Mouse (Mus musculus) bone marrow macrophage, adult 2 months (primary cell): ENCODE results near the gene Acadsb. TPM values are rescaled to one million over a fixed set of nuclear protein-coding genes. Genes with fewer than 3 reads are reported as not detected.
A peak's percentile ranks its signal among the peaks of the same experiment; 100 is the strongest.
"Not testable (repeated sequence)": the region's sequence is repeated elsewhere in the genome, so short reads cannot be mapped to it uniquely, and the experiment has no call there.

Source experiments
- H3K27ac ChIP-seq: 2 replicates; pipeline ENCODE4 v1.5.1; 2012; ENCODE audit warnings: low read depth, low read length; ENCODE audit not compliant: insufficient read depth
- H3K4me1 ChIP-seq: 2 replicates; pipeline ENCODE4 v1.6.1; 2012; ENCODE audit warnings: low read length; ENCODE audit not compliant: control insufficient read depth, insufficient read depth
- H3K4me3 ChIP-seq: 2 replicates; pipeline ENCODE4 v1.5.1; 2012; ENCODE audit warnings: mild to moderate bottlenecking, low read length, moderate library complexity; ENCODE audit not compliant: insufficient read depth
- CTCF ChIP-seq: IDR thresholded peaks from 2 replicates; pipeline ENCODE4 v1.5.1; 2012; ENCODE audit warnings: low read depth, mild to moderate bottlenecking, low read length, moderate library complexity
- POLR2A ChIP-seq: IDR thresholded peaks from 2 replicates; pipeline ENCODE4 v1.6.1; 2012; ENCODE audit warnings: mild to moderate bottlenecking, low read depth, low read length, borderline replicate concordance
- polyA plus RNA-seq: library from polyadenylated mRNA; stranded (reverse); fragments of >200 nt; gene quantifications from 2 replicates; pipeline ENCODE4 v1.2.4, GENCODE M21; 2012; ENCODE audit not compliant: missing spikeins, insufficient read depth, insufficient read length

Acadsb gene
- polyA plus RNA-seq: 54.9 and 61.0 TPM in 2 replicates

DNA sequence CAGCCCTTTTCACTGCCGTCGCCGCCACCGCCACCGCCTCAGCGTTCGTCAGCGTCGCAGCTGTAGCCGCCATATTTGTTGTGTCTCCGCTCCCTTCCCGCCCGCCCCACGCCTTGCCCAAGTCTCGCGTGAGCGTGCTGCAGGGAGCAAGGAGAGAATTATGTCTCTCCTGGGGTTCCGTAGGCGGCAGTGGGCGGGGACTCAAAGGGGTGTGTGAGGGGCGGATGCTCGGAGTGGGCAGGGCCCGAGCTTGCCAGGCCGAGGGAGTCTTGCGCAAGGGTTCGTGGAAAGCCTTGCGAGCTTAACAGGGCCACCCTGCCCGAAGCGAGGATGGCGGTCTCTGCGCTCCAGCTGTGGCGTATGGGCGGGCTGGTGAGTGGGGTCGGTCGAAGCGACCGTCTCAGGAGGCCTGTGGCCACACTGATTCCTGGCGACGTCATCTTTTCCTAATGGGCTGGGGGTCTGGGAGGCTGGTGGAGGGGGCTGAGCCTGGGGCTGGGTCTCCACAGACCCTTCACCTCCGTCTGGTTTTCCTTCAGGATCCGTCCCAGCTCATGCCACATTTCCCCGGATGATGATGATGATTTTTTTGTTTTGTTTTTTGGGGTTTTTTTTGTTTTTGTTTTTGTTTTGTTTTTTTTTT is at the start of gene Acadsb, which contains the start of gene Ikzf5:
Acadsb (plus strand) TSS at position 186 of the 643 bp plus-strand sequence.
Ikzf5 (minus strand) TSS at position 106 of the 643 bp plus-strand sequence.
- TF ChIP-seq CTCF (no peak), POLR2A (no peak)
- Histone ChIP-seq H3K4me3 (peak within 1 kb of the TSS; percentile 97), H3K27ac (peak within 1 kb of the TSS; percentile 7), H3K4me1 (peaks cover 6% of the 10 kb centered on the region)

DNA sequence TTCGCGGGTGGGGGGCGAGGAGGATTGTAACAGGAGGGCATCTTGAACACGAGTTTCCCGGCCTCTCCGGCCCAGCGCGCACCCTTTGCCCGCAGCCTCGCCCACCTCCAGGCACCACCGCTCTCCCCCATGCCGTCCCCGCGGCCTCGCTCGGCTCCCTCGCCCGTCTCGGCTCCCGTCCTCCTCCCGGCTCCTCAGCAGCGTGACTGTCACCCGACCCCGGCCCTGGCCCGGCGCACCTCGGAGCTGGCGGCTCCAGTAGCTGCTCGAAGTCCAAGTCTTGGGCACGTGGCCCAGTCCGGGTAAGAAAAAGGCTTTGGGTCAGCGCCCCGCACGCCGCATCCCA is 48.2 kb upstream of the Acadsb start:
- peak overlapping the region; percentile 100 for H3K4me3 ChIP-seq
- no peak for TF ChIP-seq CTCF
- TF ChIP-seq POLR2A: no peak
- H3K27ac ChIP-seq: peak overlapping the region; percentile 74
- peaks cover 6% of the 10 kb centered on the region for H3K4me1 ChIP-seq

DNA sequence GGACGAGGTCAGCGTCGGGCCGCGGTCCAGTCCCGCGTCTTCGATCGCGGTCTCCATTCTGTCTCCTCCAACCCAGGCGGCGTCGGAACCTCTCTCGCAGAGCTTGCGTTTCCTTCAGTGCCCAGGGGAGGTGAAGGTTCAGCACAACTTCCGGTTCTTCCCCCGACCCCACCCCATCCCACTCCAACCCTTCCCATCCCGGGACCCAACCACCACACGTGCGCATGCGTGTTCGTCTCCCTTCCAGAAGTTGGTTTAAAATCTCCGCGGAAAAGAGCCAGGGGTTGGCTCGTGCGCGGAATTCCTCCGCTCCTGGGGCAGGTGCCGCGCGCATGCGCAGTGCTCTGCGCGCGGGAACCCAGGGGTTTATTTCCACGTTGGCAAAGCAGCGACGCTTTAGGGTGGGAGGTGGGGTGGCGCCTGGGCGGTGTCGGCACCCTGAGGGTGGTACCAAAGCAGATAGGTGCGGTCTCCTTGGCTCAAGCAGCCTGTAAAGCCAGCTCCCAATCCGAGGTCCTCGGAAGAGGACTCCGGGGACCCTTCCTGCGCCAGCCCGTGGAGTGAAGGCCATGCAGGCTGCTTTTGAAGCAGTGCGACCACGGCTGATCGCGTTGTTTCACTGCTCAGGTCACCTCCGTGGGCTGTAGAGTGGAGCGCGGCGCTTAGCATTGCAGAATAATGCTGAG is 47.6 kb upstream of the Acadsb start, which contains the start of gene 2310057M21Rik:
2310057M21Rik (minus strand) TSS at position 145 of the 686 bp plus-strand sequence.
- peaks cover 6% of the 10 kb centered on the region for H3K4me1 ChIP-seq
- peak within 1 kb of the TSS; percentile 74 for H3K27ac ChIP-seq
- TF ChIP-seq POLR2A (no peak), CTCF (no peak)
- peak within 1 kb of the TSS; percentile 100 for H3K4me3 ChIP-seq

DNA sequence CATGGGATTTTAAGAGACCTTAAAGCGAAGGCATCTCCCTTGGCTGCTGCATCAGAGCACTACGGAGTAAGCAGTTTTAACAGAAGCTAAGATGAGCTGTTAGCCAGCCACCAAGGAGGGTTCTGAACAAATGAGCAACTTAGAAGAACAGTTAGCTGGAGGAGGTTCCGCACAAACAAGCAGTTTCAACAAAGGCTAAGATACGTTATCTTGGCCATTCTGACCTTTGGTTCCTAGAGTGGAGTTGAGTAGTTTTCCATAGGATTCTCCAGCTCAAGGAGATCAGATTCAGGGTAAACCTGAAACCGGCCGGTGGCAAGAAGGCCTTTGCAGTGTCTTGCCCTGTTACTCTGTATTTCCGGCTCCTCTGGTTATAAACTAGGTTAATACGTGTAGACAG is 46.3 kb upstream of the Acadsb start:
- no peak overlapping the region for H3K27ac ChIP-seq
- H3K4me3 ChIP-seq: no peak overlapping the region
- H3K4me1 ChIP-seq: peaks cover 6% of the 10 kb centered on the region
- TF ChIP-seq POLR2A (no peak), CTCF (no peak)

DNA sequence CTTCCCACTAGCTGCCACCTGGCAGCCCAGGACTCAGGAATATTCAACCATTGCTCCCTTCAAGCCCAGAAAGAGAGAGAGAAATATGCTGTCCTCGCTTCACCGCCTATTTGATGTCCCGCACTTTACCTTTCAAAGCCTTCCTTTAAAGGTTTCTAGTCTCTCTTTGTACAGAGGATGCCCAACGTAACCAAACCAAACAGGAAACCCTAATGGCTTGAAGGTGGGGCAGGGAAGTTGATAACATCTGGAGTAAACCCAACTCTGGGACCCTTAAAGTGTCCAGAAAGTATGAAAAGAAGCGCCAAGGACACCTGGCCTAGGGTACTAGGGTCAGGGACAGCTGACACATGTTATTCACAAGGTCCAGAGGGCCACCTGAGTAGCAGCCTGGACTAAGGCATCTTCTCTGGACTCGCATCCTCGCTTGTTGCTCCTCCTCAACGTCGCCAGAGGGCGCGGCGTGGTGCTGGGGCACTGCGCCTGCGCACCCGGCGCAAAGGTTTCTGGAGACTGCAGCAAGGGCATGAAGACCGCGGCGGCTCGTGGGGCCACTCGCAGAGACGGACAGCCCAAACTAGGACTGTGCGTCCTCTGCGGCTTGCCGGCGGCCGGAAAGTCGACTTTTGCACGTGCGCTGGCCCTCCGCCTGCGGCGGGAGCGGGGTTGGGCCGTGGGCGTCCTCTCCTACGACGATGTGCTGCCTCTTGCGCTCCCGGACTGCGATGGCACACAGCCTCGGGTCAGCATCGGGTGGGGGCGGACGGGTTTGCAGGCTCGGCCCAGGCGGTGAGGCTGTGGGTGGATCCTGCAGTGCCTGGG is 39.5 kb upstream of the Acadsb start, which contains the start of gene Pstk:
Pstk (plus strand) TSS at position 494 of the 822 bp plus-strand sequence.
- H3K27ac ChIP-seq: peak within 1 kb of the TSS; percentile 68
- TF ChIP-seq POLR2A: no peak
- TF ChIP-seq CTCF: peak; percentile 44; the same call in 1 of the 2 replicates
- H3K4me1 ChIP-seq: peaks cover 11% of the 10 kb centered on the region
- H3K4me3 ChIP-seq: peak within 1 kb of the TSS; percentile 82

DNA sequence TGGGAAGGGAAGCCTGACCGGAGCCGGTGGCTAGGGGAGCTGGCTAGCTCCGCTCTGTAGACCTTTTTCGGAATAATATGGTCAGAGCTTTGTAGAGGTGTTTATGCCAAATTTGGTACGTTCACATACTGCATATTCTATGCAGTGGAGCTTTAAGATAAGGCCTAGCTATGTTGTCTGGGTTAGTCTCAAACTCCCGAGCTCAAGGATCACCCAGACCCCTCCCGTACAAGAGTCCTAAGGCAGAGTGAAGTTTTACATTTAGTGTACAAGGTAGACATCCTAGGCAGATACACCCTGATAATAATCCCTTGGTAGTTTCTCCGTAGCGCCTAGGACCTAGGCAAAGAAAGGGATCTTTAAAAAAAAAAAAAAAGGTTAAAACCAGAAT is 38.9 kb upstream of the Acadsb start:
- 0 out of 2 replicates have a peak overlapping the region, but pooled peaks have one; percentile 68 for H3K27ac ChIP-seq
- peak overlapping the region; percentile 82 for H3K4me3 ChIP-seq
- no peak for TF ChIP-seq POLR2A
- TF ChIP-seq CTCF: no peak
- peaks cover 11% of the 10 kb centered on the region for H3K4me1 ChIP-seq

DNA sequence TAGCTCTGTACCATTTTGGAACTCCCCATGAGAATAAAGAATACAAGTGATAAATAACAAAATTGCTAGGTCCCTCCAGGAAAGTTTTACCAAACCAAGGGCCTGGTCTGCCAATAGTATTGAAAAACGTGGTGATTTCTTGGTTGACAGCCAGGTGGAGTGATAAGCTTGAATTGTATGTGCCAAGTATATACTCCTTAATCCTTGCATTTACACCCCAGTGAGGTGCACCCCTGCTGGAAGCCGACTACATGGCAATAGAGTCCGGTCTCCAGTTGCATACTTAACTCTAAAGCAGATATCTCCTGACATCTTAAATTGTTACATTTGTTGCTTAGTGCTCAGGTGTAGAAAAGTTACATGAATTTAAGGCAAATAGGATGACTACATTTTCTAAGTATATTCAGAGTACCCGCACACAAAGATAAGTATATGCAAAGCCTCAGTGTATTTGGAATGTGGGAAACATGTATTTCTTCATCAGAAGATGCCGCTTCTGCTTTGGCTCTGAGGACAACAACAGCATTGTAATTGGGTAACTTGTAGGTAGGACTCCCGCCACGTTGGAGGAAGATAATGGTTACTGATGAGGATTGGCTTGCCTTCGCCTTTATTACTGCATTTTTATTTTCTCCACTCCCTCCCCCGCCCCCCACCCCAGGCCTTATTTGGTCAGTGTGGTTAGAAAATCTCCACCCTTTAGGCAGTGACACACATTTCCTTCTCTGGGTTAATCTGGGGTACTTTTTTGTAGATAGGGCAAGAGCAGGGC is 38.3 kb upstream of the Acadsb start:
- Histone ChIP-seq H3K4me1 (peaks cover 11% of the 10 kb centered on the region), H3K27ac (no peak overlapping the region), H3K4me3 (peak overlapping the region; percentile 82)
- TF ChIP-seq POLR2A (no peak), CTCF (no peak)

DNA sequence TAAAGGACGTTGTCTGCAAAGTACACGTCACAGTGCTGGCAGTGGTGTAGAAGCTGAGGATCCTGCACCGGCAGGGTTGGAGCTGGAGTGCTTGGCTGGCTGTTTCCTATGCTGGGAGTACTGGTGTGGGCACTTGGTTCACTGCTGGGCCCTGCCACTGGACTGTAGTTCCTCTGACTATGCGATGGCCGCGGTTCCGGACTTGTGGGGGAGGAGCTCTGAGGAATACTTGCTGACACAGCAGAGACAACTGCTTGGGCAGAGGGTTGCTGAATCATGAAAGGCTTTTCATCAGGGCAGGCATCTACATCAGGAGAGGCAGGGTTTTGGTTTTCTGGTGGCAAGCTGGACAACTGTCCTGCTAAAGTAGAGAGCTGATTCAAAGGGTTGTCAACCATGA is 18.6 kb upstream of the Acadsb start:
- not testable (repeated sequence) for H3K4me1 ChIP-seq, H3K27ac ChIP-seq, H3K4me3 ChIP-seq

DNA sequence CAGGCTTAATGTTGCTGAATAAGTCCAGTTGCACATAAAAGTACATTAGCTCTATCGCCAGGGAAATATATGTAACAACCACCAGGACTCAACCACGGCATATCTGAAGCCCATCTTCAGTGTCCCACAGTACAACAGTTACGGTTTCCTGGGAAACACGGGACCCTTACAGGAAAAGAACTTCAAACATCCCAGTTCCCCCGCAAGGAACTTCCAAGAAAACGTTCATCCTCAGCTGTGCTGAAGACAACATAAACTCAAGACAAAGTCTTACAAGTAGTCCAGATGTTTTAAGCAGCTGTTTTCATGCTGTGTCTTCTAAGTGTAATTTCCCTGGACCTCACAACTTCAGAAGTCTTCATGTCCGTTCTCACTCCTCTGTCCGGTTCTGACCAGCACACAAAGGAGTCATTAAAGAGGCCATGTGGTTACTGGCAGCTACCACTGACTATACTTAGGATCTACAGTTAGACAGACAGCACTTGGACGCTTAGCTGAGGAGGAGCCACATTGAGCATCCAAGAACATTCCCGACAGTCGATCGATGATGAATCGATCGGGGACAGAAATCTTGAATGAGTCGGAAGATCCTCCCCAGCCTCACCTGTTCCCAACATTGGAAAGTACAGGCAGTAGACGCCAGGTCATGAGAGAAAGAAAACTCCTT is 947 bp upstream of the Acadsb start:
- TF ChIP-seq CTCF (no peak), POLR2A (no peak)
- Histone ChIP-seq H3K4me1 (peaks cover 6% of the 10 kb centered on the region), H3K4me3 (peak overlapping the region; percentile 97), H3K27ac (no peak overlapping the region)
